ENCODE assay signal across 22 mouse cellular contexts in the genomic region with DNA sequence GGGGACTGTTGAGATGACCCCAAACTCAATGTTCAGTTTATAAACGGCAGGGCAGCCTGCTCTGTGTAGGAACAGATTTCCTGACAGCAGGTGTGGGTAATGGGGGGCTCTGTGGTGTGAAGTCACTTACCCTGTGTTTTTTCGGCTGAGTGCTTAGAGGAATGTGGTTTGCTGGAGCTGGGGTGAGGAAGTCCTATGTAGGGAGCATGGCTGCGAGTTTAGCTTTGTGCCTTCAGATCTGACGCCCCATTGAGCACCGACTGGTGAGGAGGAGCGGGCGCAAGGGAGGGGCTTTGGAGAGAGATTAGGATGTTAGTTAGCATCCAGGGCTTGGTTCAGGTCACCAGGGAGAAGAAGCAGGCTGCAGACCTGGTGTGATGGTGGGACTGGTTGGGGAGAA. TPM values are rescaled to one million over a fixed set of nuclear protein-coding genes. Genes with fewer than 3 reads are reported as not detected.
DNase-seq lines count a peak whose midpoint lies in the region; ATAC-seq and TF ChIP-seq lines count a peak whose summit lies in the region.
"Had no signal": no experiment of that assay in that cellular context is flagged by ENCODE, and none has a peak within 500 bp of the region (broad histone marks: within the 10 kb centered on the region; RNA-seq: fewer than 3 reads in every experiment).

No protein-coding gene starts in this region.

- H3K9ac ChIP-seq in kidney, embryonic 15.5 days = no peak overlapping the region
- H3K9ac ChIP-seq: embryonic facial prominence, embryonic 13.5 days; forebrain, embryonic 12.5 days; heart, embryonic 15.5 days; hindbrain, embryonic 14.5 days had no signal

- WGBS in kidney, embryonic 15.5 days = 51% methylated on average over 7 of the region's 7 CpGs
- WGBS in thymus, adult 2 months = 12% methylated on average over 7 of the region's 7 CpGs

- 0 out of 2 replicates have a peak, but pooled peaks have one; percentile 49 for TF ChIP-seq CTCF in thymus, adult 2 months (IDR thresholded peaks at IDR 0.05; ENCODE audit: borderline replicate concordance, control insufficient read depth, extremely low read depth, insufficient read depth, low read length, poor library complexity)

- no peaks in the 10 kb centered on the region for H3K9me3 ChIP-seq in kidney, embryonic 15.5 days (replicated peaks)
- H3K9me3 ChIP-seq: embryonic facial prominence, embryonic 13.5 days; forebrain, embryonic 12.5 days; heart, embryonic 15.5 days; hindbrain, embryonic 10.5 days had no signal

- no peak overlapping the region for H3K4me3 ChIP-seq in kidney, embryonic 15.5 days (replicated peaks)
- H3K4me3 ChIP-seq in thymus, adult 2 months (ENCODE audit: control insufficient read depth, insufficient read depth, low read length) = no peak overlapping the region
- H3K4me3 ChIP-seq: embryonic facial prominence, embryonic 13.5 days; forebrain, embryonic 12.5 days; heart, adult 2 months; heart, embryonic 15.5 days; hindbrain, embryonic 10.5 days had no signal

- peak overlapping the region; percentile 78 for H3K27ac ChIP-seq in kidney, embryonic 15.5 days
- peak overlapping the region; percentile 93 for H3K27ac ChIP-seq in thymus, adult 2 months (ENCODE audit: control insufficient read depth, insufficient read depth, low read length)
- H3K27ac ChIP-seq: embryonic facial prominence, embryonic 13.5 days; forebrain, embryonic 12.5 days; heart, adult 2 months; heart, embryonic 15.5 days; hindbrain, embryonic 10.5 days; hindbrain, embryonic 14.5 days had no signal

- H3K36me3 ChIP-seq in kidney, embryonic 15.5 days = peaks cover 69% of the 10 kb centered on the region
- H3K36me3 ChIP-seq in thymus, adult 2 months (ENCODE audit: control insufficient read depth, insufficient read depth, low read length) = peaks cover 29% of the 10 kb centered on the region

- no peaks in the 10 kb centered on the region for H3K27me3 ChIP-seq in kidney, embryonic 15.5 days
- no peaks in the 10 kb centered on the region for H3K27me3 ChIP-seq in thymus, adult 2 months (ENCODE audit: control insufficient read depth, insufficient read depth, low read length)
- H3K27me3 ChIP-seq: embryonic facial prominence, embryonic 13.5 days; forebrain, embryonic 12.5 days; heart, embryonic 15.5 days had no signal

- H3K4me2 ChIP-seq in kidney, embryonic 15.5 days = no peak overlapping the region
- H3K4me2 ChIP-seq: embryonic facial prominence, embryonic 13.5 days; forebrain, embryonic 12.5 days; heart, embryonic 11.5 days; heart, embryonic 15.5 days; hindbrain, embryonic 14.5 days had no signal

- no peak for DNase-seq in kidney, adult 18-20 months
- DNase-seq in thymus, adult 18-20 months = peak; percentile 13 to 24
- peak; percentile 33 for DNase-seq in thymus, adult 2 months
- DNase-seq in thymus, postnatal 25 days = peak; percentile 42
- DNase-seq in left cerebral cortex, adult 11 months (ENCODE audit: low spot score) = no peak
- no peak for DNase-seq in retina, embryonic 14.5 days (ENCODE audit: low spot score)
- DNase-seq: adrenal gland, adult 8-10 months; adrenal gland, postnatal 36 days; cerebellum, adult 2 months; cerebellum, postnatal 14 days; embryo, embryonic 11 days; gastrocnemius, postnatal 10 days; heart, adult 2 months; heart, postnatal 14 days had no signal

- no peak for TF ChIP-seq POLR2A in thymus, adult 2 months (IDR thresholded peaks at IDR 0.05; ENCODE audit: control insufficient read depth, extremely low read depth, insufficient read depth, low read length, poor library complexity)

- H3K4me1 ChIP-seq in kidney, embryonic 15.5 days = peaks cover 60% of the 10 kb centered on the region
- peaks cover 58% of the 10 kb centered on the region for H3K4me1 ChIP-seq in thymus, adult 2 months (replicated peaks; ENCODE audit: control insufficient read depth, insufficient read depth, low read length)
- H3K4me1 ChIP-seq: embryonic facial prominence, embryonic 13.5 days; forebrain, embryonic 12.5 days had no signal

- ATAC-seq in kidney, embryonic 15.5 days (replicated peaks; ENCODE audit: low FRiP score) = peak; percentile 69
- ATAC-seq: forebrain, embryonic 16.5 days had no signal

RNA-seq across cellular contexts. Expression of a gene that starts 28.5 kb away (rescaled TPM):
- 22.5 and 22.9 TPM in 2 replicates for polyA plus RNA-seq in kidney, embryonic 15.5 days (2015; fragmentation: Nextera tagmentation; extraction: Ambion mirVana)
- polyA plus RNA-seq in thymus, adult 2 months (2012; rRNA removed) = 66.9 and 82.2 TPM in 2 replicates

Comparison
In these comparisons a context has a peak if more than half of its experiments do, and no peak if none do; other contexts are left out.
1. DNase-seq: peak in thymus, adult 18-20 months (2 of 2), thymus, adult 2 months (single experiment) and thymus, postnatal 25 days (single experiment); none in kidney, adult 18-20 months (single experiment), left cerebral cortex, adult 11 months (single experiment) and retina, embryonic 14.5 days (single experiment).